Mouse (Mus musculus) mouse embryonic stem cell (cell line): ENCODE results near the gene Ciapin1.

ENCODE experiments used
- in situ Hi-C, 2 experiments: fragments of 300-500 bp; cut with MboI; formaldehyde crosslinking; loops; 1 replicate in 1 of 2; 3 replicates in 1 of 2; pipeline ENCODE4 v1.14.3; 2019 to 2020; ENCODE audit warnings: low sequenced_read_pairs in 2 of 2, low pct_unique_long_range_greater_than_20kb in 1 of 2, mixed read lengths in 1 of 2; ENCODE audit not compliant: unreplicated experiment in 1 of 2

Ciapin1 gene

DNA sequence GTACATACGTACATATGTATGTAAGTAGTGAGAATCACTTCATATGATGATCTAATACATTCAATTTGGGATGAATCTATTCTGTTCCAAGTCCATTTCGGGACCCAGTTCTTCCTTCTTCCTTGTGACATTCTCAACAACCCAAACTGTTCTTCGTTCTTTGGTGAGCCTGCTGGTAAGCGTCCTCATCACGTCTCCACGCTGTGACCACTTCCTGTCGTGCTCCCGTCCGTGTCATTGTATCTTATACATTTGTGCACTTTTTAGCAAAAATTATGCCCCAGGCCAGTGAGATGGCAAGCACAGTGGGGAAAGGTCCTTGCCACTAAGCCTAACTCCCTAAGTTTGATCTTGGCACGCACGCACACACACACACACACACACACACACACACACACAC lies 20.2 kb downstream of the Ciapin1 start:
- in situ Hi-C loops, result loop anchor here in 1 of 2 experiments (5.0 kb wide), 1 partner anchor 89 kb away; no protein-coding TSS in a partner anchor

DNA sequence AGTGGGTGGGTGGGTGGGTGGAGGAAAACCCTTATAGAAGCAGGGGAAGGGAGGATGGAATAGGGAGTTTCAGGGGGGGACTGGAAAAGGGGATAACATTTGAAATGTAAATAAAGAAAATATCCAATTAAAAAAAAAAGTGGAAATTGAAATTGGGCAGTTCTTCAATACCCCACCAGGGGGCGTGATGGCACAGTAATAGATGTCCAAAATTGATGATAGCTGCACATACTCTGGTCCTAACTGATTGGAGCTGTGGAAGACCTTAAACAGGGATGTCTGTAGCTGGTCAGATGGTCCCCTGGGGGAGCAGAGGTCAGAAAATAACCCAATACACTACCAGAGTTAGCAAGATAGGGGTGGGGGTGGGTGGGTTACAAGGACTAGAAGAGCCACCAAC lies 23.6 kb downstream of the Ciapin1 start:
- in situ Hi-C loops, result no loop called here

DNA sequence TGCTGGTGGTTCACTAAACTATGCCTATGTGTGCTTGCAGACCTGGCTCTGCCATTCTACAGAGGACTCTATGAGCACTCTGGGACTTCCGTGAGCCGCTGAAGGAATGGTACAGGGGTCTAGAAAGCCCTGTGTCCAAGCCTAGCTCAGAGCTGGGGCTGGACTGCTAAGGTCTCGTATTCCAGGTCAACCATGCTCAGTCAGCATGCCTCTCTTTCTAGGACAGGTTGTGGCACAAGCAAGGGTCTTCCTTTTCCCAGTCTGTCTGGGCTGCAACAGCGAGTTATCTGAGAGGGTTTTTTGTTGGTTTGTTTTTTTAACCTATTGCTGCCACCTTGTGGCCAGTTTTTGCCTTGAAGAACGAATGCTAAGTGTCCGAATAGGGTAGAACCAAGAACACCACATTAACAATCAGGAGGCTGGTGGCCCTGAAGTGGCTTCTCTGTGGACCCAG lies 25.5 kb downstream of the Ciapin1 start:
- in situ Hi-C loops, result no loop called here

DNA sequence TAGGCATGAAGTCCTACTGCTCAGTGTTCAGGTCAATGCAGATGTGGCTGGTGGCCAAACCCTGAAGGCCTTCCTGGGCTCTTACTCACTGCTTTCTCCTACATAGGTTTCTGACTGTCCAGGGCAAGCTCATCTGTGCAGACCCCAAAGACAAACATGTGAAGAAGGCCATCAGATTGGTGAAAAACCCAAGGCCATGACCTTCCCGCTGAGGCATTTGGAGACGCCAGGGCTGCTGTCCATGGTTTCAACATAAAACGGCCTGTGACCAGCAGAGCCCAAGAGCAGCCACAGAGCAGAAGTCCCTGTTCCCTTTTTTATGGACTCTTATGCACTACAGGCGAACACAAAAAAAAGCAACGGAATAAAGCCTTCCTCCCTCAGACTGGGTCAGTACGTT lies 26.5 kb downstream of the Ciapin1 start:
- in situ Hi-C loops, result no loop called here

DNA sequence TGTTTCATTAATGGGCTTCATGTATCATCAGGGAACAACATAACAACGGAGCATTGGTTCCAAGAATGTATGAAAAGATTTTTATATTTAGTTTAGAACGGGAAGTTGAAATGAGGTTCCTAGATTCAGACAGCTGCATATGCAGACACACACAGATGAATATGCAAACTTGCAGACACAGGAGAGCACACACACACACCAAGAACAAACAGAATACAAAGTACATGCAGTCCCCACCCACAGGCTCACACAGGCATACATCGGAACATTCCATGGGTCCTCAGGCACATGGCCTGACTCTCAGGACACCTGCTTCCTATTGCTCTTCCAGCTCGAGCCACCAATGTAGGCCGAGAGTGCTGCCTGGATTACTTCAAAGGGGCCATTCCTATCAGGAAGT lies 27.3 kb downstream of the Ciapin1 start:
- in situ Hi-C loops, result no loop called here

DNA sequence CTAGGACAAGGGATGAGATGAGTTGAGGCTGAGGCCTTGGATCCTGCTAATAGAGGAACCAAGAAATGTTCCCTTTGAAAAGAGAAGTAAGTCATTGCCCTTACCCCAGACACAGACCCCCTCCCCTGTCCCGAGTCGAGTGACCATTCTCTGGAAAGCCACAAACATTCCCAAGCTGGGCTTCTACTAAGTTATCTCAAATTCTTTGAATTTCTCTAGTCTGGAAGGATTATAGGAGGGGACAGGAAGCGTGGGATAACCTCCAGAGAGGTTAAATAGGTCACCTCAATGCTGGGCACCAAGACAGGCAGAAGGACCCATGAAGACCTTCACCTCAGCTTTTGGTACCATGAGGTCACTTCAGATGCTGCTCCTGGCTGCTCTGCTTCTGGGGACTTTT lies 28.0 kb downstream of the Ciapin1 start, which contains the start of gene Ccl17:
Gene Ccl17 (plus strand): TSS at position 301 of the 400 bp plus-strand sequence.
- in situ Hi-C loops, result no loop called here

DNA sequence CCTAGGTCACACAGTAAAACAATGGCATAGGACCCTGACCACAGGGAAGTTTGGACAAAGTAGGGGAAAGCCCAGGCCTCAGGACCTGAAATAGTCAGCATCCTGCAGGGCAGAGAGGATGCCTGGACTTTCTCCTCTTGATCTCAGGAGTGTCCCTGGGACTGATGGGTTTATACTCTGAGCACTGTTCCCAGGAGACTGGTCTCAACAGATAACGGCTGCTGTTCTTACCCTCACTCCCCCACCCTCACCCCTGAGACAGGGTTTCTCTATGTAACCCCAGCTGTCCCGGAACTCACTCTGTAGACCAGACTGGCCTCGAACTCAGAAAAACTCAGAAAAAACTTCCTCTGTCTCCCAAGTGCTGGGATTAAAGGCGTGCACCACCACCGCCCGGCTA lies 29.8 kb downstream of the Ciapin1 start:
- in situ Hi-C loops, result no loop called here

DNA sequence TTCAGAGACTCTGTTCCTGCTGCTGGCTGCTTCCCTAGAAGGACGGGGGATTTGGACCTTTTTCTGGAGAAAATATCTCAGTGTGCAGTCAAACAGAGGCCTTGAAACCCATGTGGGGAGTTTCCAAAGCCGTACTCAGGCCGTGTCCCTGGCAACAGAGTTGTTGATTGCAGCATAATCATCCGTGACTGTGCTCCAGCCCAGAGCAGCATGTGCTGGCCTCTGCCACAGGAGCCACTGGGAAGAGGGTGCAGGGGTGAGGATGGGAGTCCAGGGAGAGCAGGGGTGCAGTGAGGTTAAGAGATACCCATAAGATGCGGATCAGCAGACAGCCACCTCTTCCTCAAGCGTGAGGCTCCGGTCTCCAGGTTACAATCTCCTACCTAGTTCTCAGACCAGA lies 30.7 kb downstream of the Ciapin1 start:
- in situ Hi-C loops, result no loop called here

DNA sequence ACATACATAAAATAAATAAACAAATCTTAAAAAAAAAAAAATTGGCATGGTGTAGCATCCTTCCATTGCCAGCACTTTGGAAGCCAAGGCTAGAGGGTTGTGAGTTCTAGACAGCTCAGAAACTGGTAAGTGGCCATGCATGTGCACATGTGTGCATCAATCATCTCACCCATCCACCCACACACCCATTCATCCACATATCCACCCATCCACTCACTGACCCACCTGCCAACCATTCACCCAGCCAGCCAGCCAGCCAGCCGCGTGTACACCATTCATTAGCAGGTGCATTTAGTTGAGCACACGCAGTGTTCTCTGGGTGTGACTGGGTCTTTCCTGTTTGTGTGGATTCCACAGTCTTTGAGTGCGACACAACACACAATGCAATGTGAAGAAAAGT lies 32.3 kb downstream of the Ciapin1 start:
- in situ Hi-C loops, result no loop called here

DNA sequence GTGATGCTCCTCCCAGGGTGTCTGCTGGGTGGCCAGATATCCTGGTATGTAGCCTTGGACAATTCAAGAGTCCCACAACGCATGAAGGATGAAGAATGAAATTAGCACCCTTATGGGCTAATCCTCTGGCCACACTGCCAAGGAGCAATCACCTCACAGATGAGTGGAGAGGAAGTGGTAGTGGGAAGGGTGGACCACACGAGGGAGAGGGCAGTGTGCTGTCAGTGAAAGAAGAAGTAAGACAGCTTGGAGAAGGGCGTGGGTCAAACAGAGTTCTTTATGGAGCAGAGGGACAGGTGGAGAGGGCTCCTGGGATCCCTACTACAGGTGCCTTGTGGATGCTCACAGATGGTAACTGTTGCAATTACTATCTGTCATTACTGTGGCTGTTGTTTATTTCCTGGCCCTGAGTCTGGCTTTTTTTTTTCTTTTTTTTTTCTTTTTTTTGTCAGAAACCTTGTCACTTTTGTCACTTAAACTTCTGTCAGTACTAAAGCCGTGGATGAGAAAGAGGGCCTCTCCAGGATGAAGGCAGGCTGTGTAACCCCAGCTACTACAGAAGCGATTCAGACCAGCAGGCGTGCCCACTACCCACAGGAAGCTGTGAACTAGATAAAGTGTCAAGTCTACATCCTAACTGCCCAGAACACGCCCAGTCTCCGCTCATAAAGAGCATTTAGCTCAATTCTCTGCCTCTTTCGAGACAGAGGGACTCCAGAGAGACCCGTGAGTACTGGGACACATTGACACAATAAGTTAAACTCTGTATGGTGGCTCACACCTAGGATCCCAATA lies 33.4 kb downstream of the Ciapin1 start:
- in situ Hi-C loops, result loop anchor here in 1 of 2 experiments (5.0 kb wide), 1 partner anchor 102 kb away; no protein-coding TSS in a partner anchor

DNA sequence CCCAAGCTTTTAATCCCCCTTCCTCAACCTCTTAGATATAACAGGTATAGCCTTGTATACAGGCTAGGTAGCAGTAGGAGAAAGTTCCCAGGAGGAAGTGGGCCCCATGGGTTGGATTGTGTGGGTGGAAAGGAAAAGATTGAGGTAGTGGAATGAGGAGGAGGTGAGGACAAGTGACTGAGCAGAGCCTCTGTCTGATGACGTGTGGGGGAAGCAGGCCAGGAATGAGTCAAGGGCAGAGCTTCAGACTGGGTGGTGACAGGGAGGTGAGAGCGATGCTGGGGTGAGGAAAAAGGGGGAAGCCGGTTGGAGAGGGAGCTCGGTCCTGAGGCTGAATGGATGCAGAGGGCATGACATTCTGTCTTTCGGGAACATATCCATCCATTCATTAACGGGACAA lies 34.6 kb downstream of the Ciapin1 start:
- in situ Hi-C loops, result loop anchor here in 1 of 2 experiments (5.0 kb wide), 1 partner anchor 101 kb away; no protein-coding TSS in a partner anchor

DNA sequence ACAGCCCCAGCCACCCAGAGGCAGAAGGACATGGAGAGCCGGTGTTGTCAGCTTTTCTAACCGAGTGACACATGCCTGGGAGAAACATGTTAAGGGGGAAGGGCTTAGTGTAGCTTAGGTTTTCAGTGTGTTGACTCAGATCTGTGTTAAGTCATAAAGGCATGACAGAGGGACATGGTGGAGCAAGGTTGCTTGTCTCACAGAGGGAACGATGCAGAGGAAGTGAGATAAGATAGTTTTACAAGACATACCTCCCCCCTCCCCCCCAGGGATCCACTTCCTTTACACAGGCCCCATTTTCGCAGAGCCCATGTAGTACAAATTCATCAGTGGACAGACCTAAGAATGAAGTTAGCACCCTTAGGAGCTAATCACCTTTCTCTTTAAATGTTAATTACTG lies 35.8 kb downstream of the Ciapin1 start:
- in situ Hi-C loops, result loop anchor here in 1 of 2 experiments (5.0 kb wide), 1 partner anchor 100 kb away; no protein-coding TSS in a partner anchor

DNA sequence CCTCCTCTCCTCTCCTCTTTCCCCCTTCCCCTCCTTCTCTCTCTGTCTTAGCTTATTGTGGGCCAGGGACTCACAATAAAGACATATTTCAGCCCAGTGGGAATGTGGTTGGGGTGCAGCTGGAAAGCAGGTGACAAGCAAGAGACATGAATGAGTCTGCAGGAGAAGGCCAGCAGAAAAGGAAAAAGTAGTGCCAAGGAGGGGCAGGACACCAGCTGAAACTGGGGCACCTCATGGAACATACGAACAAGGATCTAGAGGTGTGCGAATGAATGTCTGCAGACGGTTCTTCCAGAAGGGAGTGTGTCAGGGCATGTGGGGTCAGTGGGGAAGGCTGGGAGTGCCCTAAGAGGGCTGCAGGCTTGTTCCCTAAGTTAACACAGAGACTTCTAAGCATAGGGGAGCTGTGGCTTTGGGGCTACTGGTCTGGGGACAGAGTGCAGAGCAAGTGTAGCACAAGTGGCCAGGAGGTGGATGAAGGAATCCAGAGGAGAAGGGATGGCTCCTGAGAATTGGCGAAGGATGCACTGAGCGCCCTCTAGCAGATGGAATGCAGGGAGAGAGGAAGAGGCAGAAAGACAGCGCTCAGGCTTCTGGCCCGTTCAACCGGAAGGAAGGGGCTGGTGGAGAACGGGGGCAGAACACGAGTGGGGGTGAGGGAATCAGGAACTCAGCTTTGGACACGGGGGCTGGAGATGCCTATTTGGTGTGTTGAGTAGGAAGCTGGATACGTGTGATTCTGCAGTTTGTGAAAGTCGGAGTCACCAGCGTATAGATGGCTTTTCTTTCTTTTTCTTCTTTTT lies 36.7 kb downstream of the Ciapin1 start:
- in situ Hi-C loops, result loop anchor here in 1 of 2 experiments (5.0 kb wide), 1 partner anchor 99 kb away; no protein-coding TSS in a partner anchor

DNA sequence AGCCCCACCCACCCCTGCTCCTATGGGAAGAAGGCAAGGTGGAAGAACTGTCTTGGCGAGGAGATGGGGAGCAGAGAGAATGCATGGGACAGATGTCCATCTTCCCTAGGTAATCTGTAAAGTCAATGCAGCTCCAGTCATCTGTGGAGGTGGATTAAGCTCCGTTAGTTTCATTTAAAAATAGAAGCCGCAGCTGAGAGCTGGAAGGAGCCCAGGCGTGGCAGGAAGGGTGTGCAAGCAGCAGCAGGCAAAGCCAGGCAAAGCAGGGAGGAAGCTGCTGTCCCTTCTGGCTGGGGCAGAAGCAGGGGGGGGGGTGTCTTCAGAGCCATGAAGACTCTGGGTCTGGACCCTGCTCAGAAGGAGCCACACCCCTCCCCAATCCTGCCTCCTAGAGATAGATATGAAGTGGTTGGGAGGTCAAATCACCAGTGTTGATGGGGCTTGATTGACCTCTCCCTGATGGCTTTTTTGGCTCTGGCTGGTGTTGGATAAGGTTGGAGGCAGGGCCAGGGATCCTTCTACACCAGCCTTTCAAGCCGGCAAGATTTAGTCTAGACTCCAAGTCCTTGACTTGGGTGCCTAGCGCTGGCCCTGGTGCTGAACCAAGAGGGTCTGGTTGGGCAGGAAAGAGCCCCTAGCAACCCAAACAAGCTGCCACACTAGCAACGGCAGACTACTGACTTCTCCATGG lies 37.7 kb downstream of the Ciapin1 start:
- in situ Hi-C loops, result loop anchor here in 1 of 2 experiments (5.0 kb wide), 1 partner anchor 98 kb away; no protein-coding TSS in a partner anchor

DNA sequence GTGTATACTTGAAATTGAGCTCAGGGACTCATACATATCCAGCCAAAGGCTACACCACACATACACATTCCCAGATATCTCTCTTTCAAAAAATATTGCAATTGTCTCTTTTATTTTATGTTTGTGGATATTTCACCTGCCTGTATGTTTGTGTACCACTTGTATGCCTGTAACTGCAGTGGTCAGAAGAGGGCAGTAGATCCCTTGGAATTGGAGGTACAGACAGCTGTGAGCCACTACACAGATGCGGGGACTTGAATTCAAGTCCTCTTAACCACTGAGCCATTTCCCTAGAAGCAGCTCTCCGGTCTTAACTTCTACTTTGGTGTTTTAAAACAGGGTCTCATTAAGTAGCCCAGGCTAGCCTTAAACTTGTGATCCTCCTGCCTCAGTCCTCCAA lies 43.4 kb downstream of the Ciapin1 start:
- in situ Hi-C loops, result no loop called here

DNA sequence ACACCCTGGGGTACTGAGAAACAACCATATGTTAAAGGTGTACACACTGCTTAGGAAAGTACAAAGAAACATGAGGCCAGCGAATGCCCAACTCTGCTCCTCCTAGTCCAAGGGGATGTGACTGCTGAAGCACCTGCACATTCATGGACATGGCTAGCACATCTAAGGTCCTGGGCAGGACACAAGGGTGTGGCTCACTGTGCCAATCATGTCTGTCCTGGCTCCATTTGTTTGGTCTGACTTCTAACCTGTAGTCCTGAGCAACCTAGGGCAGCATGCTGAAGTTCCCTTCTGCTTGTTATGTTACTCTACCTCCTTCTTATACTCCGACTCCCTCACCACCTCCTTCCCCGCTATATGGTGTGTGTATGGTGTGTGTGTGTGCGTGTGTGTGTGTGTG lies 43.8 kb downstream of the Ciapin1 start:
- in situ Hi-C loops, result no loop called here

DNA sequence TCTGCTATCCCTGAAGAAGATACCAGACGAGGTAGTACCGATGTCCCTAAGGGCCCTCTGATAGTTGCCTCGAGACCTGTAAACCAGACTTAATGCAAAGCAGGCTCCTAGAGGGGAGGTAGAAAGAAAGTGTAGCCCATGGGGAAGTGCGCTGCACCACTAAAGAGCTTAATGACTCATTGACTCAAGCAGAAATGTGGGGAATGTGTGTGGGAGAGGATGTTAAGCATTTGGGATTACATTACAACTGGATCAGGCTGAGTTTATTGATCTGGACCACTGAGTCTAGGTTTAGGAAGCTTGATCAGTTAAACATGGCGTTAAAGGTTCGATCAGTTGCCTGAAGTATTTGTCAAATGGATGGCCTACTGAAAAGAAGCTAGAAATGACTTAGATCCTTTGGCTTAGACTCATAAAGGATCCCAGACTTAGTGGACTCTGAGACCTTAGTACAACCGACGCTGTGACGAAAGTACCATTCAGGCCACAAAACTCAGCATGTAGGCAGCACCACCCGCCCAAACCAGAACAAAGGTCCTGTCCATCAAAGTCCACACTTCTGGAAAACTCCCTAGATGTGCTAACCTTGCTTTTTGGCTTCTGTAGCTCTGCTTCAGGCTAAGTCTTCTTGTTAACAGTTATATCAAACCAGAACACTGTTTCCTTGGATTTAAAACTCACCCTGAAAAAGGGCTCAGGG lies 48.8 kb downstream of the Ciapin1 start:
- in situ Hi-C loops, result no loop called here
